Mouse (Mus musculus) CD4-positive helper T cell, adult 2 months (primary cell): ENCODE results near the gene Gba.

Experiments
- DNase-seq: peaks from one replicate; pipeline ENCODE4 v3.0.0-alpha.2; 2012; ENCODE audit warnings: low read depth, missing footprints, low spot score

Gba gene

GRCm38 (mm10) chr3:89238494-89238893, 35.8 kb downstream of the Gba start:
- DNase-seq: no peak

GRCm38 (mm10) chr3:89242331-89242895, 39.7 kb downstream of the Gba start:
- peak; percentile 50 for DNase-seq

GRCm38 (mm10) chr3:89243609-89244008, 40.9 kb downstream of the Gba start:
- peak; percentile 74 for DNase-seq

- DNase-seq: peak; percentile 54
Observed at GRCm38 (mm10) chr3:89244158-89244981, 41.6 kb downstream of the Gba start.

GRCm38 (mm10) chr3:89244982-89245687, 42.4 kb downstream of the Gba start:
- peak; percentile 72 for DNase-seq

GRCm38 (mm10) chr3:89245688-89246171, 43.0 kb downstream of the Gba start, which contains the start of gene Krtcap2:
TSS of gene Krtcap2 (plus strand) at chr3:89245966.
- peak; percentile 76 for DNase-seq

- peak; percentile 89 for DNase-seq
Observed at GRCm38 (mm10) chr3:89246261-89247100, 43.8 kb downstream of the Gba start, which contains the start of gene Trim46. TSS of gene Trim46 (minus strand) at chr3:89246309.

- no peak for DNase-seq
Observed at GRCm38 (mm10) chr3:89247466-89247865, 44.7 kb downstream of the Gba start.

- DNase-seq: peak; percentile 74
Observed at GRCm38 (mm10) chr3:89250435-89251040, 47.8 kb downstream of the Gba start.

GRCm38 (mm10) chr3:89251365-89251895, 48.7 kb downstream of the Gba start:
- peak; percentile 65 for DNase-seq

GRCm38 (mm10) chr3:89254994-89255393, 52.3 kb downstream of the Gba start:
- no peak for DNase-seq

- DNase-seq: no peak
Observed at GRCm38 (mm10) chr3:89256177-89256576, 53.4 kb downstream of the Gba start.
